Mouse (Mus musculus): ENCODE results near the gene Rhox3h.
"Not testable (repeated sequence)": the region's sequence is repeated elsewhere in the genome, so short reads cannot be mapped to it uniquely, and the experiment has no call there.

Rhox3h gene

GRCm38 (mm10) chrX:37668664-37669063 is at the start of gene Rhox3h:
Gene Rhox3h (minus strand): TSS chrX:37668764.
- DNase-seq: not testable (repeated sequence)

- no peak for DNase-seq
These were observed 33.3 kb upstream of the Rhox3h start for GRCm38 (mm10) chrX:37701821-37702387.

GRCm38 (mm10) chrX:37692261-37692660 is 23.7 kb upstream of the Rhox3h start:
- no peak for DNase-seq

- no peak for DNase-seq
These were observed 14.6 kb upstream of the Rhox3h start for GRCm38 (mm10) chrX:37683031-37683715.

GRCm38 (mm10) chrX:37673177-37673576 is 4.6 kb upstream of the Rhox3h start, which contains the start of gene Rhox2h:
Gene Rhox2h (minus strand): TSS chrX:37673277.
- not testable (repeated sequence) for DNase-seq

GRCm38 (mm10) chrX:37651227-37651626 is 17.3 kb downstream of the Rhox3h start, which contains the start of gene Rhox4g:
Gene Rhox4g (minus strand): TSS chrX:37651327.
- DNase-seq: not testable (repeated sequence)

GRCm38 (mm10) chrX:37643370-37643769 is 25.2 kb downstream of the Rhox3h start, which contains the start of gene Rhox2g:
Gene Rhox2g (minus strand): TSS chrX:37643470.
- DNase-seq: not testable (repeated sequence)

- not testable (repeated sequence) for DNase-seq
These were observed 40.1 kb downstream of the Rhox3h start, which contains the start of gene Rhox3g for GRCm38 (mm10) chrX:37628512-37628911. Gene Rhox3g (minus strand): TSS chrX:37628612.

Data from cerebellum, adult 9-10 months (tissue).